Mouse (Mus musculus) heart, embryonic 14.5 days (tissue): ENCODE results near the gene Slco3a1. TPM values are rescaled to one million over a fixed set of nuclear protein-coding genes. Genes with fewer than 3 reads are reported as not detected.
A peak's percentile ranks its signal among the peaks of the same experiment; 100 is the strongest.

Experiments used
- ATAC-seq: fragments of 200-750 bp; cut with Nextera tagmentation; 2 replicates; pipeline ENCODE4 v1.8.0; 2017; ENCODE audit warnings: low read depth, moderate TSS enrichment; ENCODE audit not compliant: insufficient number of reproducible peaks, insufficient read depth, low FRiP score
- H3K27ac ChIP-seq, 2 experiments: fragments of 200-500 bp in 1 of 2; fragments of 300-500 bp in 1 of 2; sonication (generic) in 1 of 2; replicated peaks in 1 of 2; 2 replicates each; pipeline ENCODE4 v1.5.1; 2012 to 2014; ENCODE audit warnings: low read depth in 2 of 2, low read length in 2 of 2, control low read depth in 1 of 2, mild to moderate bottlenecking in 1 of 2, mixed read lengths in 1 of 2; ENCODE audit not compliant: control insufficient read depth in 1 of 2, insufficient read depth in 1 of 2
- H3K27me3 ChIP-seq: fragments of 300-500 bp; sonication (generic); 2 replicates; pipeline ENCODE4 v1.6.1; 2014; ENCODE audit warnings: mild to moderate bottlenecking, low read length, control low read depth; ENCODE audit not compliant: control insufficient read depth, insufficient read depth
- H3K36me3 ChIP-seq: fragments of 300-500 bp; sonication (generic); 2 replicates; pipeline ENCODE4 v1.6.1; 2014; ENCODE audit warnings: mild to moderate bottlenecking, control low read depth, low read length, mixed read lengths; ENCODE audit not compliant: control insufficient read depth, insufficient read depth
- H3K4me1 ChIP-seq, 2 experiments: fragments of 200-500 bp in 1 of 2; fragments of 300-500 bp in 1 of 2; sonication (generic) in 1 of 2; 2 replicates each; pipeline ENCODE4 v1.6.1; 2012 to 2014; ENCODE audit warnings: low read length in 2 of 2, control low read depth in 1 of 2, mixed read lengths in 1 of 2; ENCODE audit not compliant: control insufficient read depth in 2 of 2, insufficient read depth in 2 of 2
- H3K4me2 ChIP-seq: fragments of 300-500 bp; sonication (generic); 2 replicates; pipeline ENCODE4 v1.6.1; 2014; ENCODE audit warnings: mild to moderate bottlenecking, low read length
- H3K4me3 ChIP-seq, 2 experiments: fragments of 200-500 bp in 1 of 2; fragments of 300-500 bp in 1 of 2; sonication (generic) in 1 of 2; 2 replicates each; pipeline ENCODE4 v1.5.1; 2012 to 2014; ENCODE audit warnings: low read length in 2 of 2, mild to moderate bottlenecking in 2 of 2, control low read depth in 1 of 2, low read depth in 1 of 2, moderate library complexity in 1 of 2; ENCODE audit not compliant: control insufficient read depth in 1 of 2, insufficient read depth in 1 of 2
- H3K9ac ChIP-seq: fragments of 300-500 bp; sonication (generic); 2 replicates; pipeline ENCODE4 v1.6.1; 2014; ENCODE audit warnings: mild to moderate bottlenecking, low read length
- H3K9me3 ChIP-seq: fragments of 300-500 bp; sonication (generic); 2 replicates; pipeline ENCODE4 v1.6.1; 2016; ENCODE audit warnings: low read length, control low read depth; ENCODE audit not compliant: control insufficient read depth
- WGBS: fragments of 180-500 bp; shearing (Covaris S2); extraction: QIAGEN DNeasy Blood & Tissue Kit; methylation state at CpG from one replicate; pipeline ENCODE4 v1.1.7; 2014; 5-methylcytosine and 5-hydroxymethylcytosine counted together
- polyA plus RNA-seq: library from polyadenylated mRNA; unstranded; fragments of >200 nt; fragmentation: Nextera tagmentation; extraction: Ambion mirVana; gene quantifications from 2 replicates; pipeline ENCODE4 v1.2.1, GENCODE M21; 2014

The Slco3a1 gene
- polyA plus RNA-seq, result 15.8 and 16.0 TPM in 2 replicates

GRCm38 (mm10) chr7:74554608-74555311 lies at the start of gene Slco3a1:
Gene Slco3a1, minus strand, starts transcription at chr7:74554780.
- peak; percentile 61; the same call in 1 of the 2 replicates for ATAC-seq
- no peaks in the 10 kb centered on the region for H3K36me3 ChIP-seq
- H3K9me3 ChIP-seq, result no peaks in the 10 kb centered on the region
- H3K27ac ChIP-seq, result peak within 1 kb of the TSS; percentile 56 to 71
- WGBS, result 2% methylated on average over 64 of the region's 66 CpGs
- H3K27me3 ChIP-seq, result no peaks in the 10 kb centered on the region; the same call in 1 of the 2 replicates
- peak within 1 kb of the TSS; percentile 80 for H3K9ac ChIP-seq
- H3K4me1 ChIP-seq, result peaks cover 15 to 17% of the 10 kb centered on the region in 2 experiments
- H3K4me3 ChIP-seq, result peak within 1 kb of the TSS; percentile 63 to 79
- peak within 1 kb of the TSS; percentile 76 for H3K4me2 ChIP-seq

- 93% methylated on average over 5 of the region's 5 CpGs for WGBS
Measured at GRCm38 (mm10) chr7:74600996-74601395, 46.4 kb upstream of the Slco3a1 start.

GRCm38 (mm10) chr7:74579411-74579810 lies 24.8 kb upstream of the Slco3a1 start:
- ATAC-seq, result no peak
- Histone ChIP-seq H3K27me3 (no peaks in the 10 kb centered on the region), H3K9ac (no peak overlapping the region), H3K4me3 (no peak overlapping the region), H3K9me3 (no peaks in the 10 kb centered on the region), H3K4me2 (no peak overlapping the region), H3K4me1 (no peaks in the 10 kb centered on the region), H3K36me3 (no peaks in the 10 kb centered on the region), H3K27ac (no peak overlapping the region)
- WGBS, result 75% methylated on average over 1 of the region's 1 CpGs

More at GRCm38 (mm10) chr7:74600996-74601395, 46.4 kb upstream of the Slco3a1 start:
- no peak overlapping the region for H3K4me2 ChIP-seq
- no peaks in the 10 kb centered on the region for H3K4me1 ChIP-seq
- no peaks in the 10 kb centered on the region for H3K36me3 ChIP-seq
- no peak for ATAC-seq
- H3K9ac ChIP-seq, result no peak overlapping the region
- H3K4me3 ChIP-seq, result no peak overlapping the region
- no peaks in the 10 kb centered on the region for H3K27me3 ChIP-seq
- H3K9me3 ChIP-seq, result no peaks in the 10 kb centered on the region
- no peak overlapping the region for H3K27ac ChIP-seq

- H3K4me2 ChIP-seq, result no peak overlapping the region
- ATAC-seq, result no peak
- no peaks in the 10 kb centered on the region for H3K4me1 ChIP-seq
- no peaks in the 10 kb centered on the region for H3K27me3 ChIP-seq
- no peak overlapping the region for H3K4me3 ChIP-seq
- H3K36me3 ChIP-seq, result no peaks in the 10 kb centered on the region
- H3K27ac ChIP-seq, result no peak overlapping the region
- 60% methylated on average over 3 of the region's 3 CpGs for WGBS
- no peaks in the 10 kb centered on the region for H3K9me3 ChIP-seq
- no peak overlapping the region for H3K9ac ChIP-seq
Measured at GRCm38 (mm10) chr7:74575678-74576077, 21.1 kb upstream of the Slco3a1 start.

GRCm38 (mm10) chr7:74555416-74555815 lies 836 bp upstream of the Slco3a1 start:
- H3K9ac ChIP-seq, result peak overlapping the region; percentile 80; the same call in 1 of the 2 replicates
- peaks cover 12 to 15% of the 10 kb centered on the region in 2 experiments for H3K4me1 ChIP-seq
- H3K36me3 ChIP-seq, result no peaks in the 10 kb centered on the region
- no peaks in the 10 kb centered on the region; the same call in 1 of the 2 replicates for H3K27me3 ChIP-seq
- 19% methylated on average over 6 of the region's 6 CpGs for WGBS
- H3K27ac ChIP-seq, result 0 out of 4 replicates have a peak overlapping the region, but pooled peaks of 1 of the 2 experiments have one; percentile 56
- H3K4me3 ChIP-seq, result peak overlapping the region; percentile 63 to 79
- no peaks in the 10 kb centered on the region for H3K9me3 ChIP-seq
- ATAC-seq, result no peak
- H3K4me2 ChIP-seq, result peak overlapping the region; percentile 76

GRCm38 (mm10) chr7:74554041-74554561 lies 479 bp downstream of the Slco3a1 start:
- Histone ChIP-seq H3K9ac (peak overlapping the region; percentile 80), H3K4me2 (peak overlapping the region; percentile 76), H3K27me3 (no peaks in the 10 kb centered on the region; the same call in 1 of the 2 replicates), H3K4me1 (peaks cover 17 to 19% of the 10 kb centered on the region in 2 experiments), H3K27ac (peak overlapping the region; percentile 56 to 71; a peak in 3 of 4 replicates), H3K9me3 (no peaks in the 10 kb centered on the region), H3K36me3 (no peaks in the 10 kb centered on the region), H3K4me3 (peak overlapping the region; percentile 63 to 79)
- 0 out of 2 replicates have a peak, but pooled peaks have one; percentile 45 for ATAC-seq
- WGBS, result 0% methylated on average over 45 of the region's 46 CpGs

- Histone ChIP-seq H3K4me2 (peak overlapping the region; percentile 76), H3K36me3 (no peaks in the 10 kb centered on the region), H3K27ac (no peak overlapping the region), H3K9me3 (no peaks in the 10 kb centered on the region), H3K9ac (peak overlapping the region; percentile 80; the same call in 1 of the 2 replicates), H3K27me3 (no peaks in the 10 kb centered on the region; the same call in 1 of the 2 replicates), H3K4me1 (peaks cover 17 to 19% of the 10 kb centered on the region in 2 experiments), H3K4me3 (peak overlapping the region; percentile 63 to 79; a peak in 3 of 4 replicates)
- no peak for ATAC-seq
- WGBS, result 48% methylated on average over 8 of the region's 8 CpGs
Measured at GRCm38 (mm10) chr7:74553111-74553650, 1.4 kb downstream of the Slco3a1 start.
